Mouse (Mus musculus) thymus, postnatal 36 days (tissue): ENCODE data around the gene Syn3.

Source experiments
- DNase-seq, 2 experiments: peaks; one replicate each; pipeline ENCODE4 v3.0.0; 2022; ENCODE audit warnings: mixed read lengths in 2 of 2

Gene Syn3

DNA sequence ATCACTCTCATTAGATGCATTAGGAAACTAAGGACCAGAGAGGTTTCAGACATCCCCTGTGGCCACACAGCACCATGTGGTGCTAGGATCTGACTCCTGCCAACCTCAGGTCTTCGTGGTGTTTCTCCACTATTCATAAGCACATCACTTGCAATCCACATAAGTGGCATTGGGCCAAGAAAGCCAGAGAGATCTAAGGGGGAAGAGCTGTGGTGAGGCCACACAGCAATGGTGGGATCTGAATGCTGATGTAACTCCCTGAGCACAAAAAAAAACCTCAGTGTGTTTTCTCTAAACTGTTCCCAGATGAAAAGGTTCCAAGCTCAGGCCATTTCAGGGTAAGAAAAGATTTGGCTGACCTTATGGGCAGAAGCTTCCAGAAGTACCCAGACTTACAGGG is 162.2 kb downstream of the Syn3 start:
- DNase-seq = no peak

DNA sequence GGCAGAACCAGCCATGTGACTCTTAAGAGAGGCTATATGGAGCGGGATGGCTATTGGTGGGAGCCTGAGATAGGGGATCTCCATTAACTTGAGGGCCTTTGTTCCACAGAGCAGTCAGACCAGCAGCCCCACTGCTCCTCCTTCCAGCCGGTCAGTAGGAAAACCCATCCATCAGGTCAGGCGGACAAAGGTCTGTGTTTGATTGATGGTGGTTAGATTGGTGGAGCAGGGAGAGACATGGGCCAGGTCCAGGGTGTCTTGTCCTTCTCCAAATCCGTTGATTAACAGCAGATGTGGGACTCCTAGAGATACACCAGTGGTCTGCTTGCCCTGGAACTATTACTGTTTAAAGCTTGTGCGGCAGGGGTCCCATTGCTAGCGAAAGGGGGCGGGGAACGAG is 164.1 kb downstream of the Syn3 start:
- DNase-seq = no peak

DNA sequence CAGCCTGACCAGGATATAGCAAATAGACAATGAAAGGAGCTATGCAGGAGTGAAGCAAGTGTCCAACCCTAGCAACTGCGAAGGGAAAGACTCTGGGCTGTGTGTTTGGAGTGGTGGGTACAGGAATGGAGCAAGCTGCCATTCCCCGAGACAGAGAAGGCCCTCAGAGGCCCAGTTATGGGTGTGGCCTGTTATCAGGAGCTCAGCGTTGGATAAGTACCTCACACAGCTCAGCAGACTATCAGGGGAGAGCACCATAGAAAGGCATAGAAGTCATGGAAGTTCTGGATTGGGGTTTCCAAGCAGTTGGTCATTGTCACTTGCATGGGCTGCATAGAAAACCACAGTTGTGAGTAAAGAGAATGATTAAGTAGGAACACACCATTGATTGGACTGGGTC is 165.8 kb downstream of the Syn3 start:
- no peak for DNase-seq

DNA sequence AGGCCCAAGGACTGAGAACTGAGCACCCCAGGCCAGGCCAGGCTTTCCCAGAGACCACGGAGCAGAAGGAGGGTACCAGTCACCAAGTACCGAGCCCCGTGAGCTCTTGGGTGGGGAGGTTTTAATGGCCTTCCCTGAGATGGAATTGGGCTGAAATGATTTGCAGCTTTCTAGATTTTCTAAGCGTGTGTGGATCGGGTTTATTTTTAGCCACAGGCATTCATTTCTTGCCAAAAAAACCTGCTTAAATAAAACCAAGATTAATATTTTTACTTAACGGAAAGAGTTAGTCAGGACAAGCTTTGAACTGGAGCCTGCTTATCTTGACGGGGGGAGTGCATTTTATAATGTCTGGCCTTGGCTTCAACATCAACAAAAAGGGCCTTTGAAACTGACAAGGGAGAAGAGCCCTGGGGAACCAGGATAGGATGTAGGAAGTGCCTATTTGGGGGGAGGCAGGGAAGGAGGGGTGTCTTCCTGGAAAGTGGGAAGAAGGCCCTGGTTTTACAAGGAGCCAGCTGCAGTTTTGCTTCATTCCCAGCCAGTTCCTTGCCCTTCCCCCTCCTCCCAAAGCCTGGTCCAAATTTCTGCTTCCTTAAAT is 166.9 kb downstream of the Syn3 start:
- no peak for DNase-seq

DNA sequence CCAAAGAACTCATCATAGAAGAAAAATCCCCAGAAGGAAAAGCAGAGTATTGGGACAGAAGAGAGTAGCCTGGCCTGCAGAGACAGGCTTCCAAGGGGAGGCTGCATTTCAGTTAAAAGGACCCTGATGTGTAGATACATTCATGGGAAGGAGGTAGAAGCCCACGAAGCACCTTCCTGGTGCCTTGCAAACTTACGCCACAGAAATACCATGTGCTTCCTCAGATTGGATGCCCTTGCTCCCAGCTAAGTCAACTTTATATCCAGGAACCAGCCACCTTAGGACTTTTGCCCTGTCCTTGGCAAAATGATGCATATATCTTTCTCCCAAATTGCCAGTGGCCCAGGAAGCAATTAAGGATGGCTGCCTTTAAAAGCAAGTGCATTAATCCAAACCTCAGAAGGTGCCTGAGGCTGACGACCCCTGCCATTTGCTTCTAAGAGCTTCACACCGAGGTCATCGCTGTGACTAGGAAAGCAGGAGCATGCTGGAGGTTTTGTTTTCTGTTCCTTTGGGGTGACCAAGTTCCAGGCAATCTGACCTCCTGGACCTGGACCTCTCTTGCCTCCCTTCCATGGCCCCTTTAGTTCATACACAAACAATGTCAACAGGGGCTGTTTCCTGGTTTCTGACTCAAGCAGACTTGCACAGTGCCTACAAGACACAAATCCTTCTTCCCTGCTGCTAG is 167.6 kb downstream of the Syn3 start:
- DNase-seq = no peak

DNA sequence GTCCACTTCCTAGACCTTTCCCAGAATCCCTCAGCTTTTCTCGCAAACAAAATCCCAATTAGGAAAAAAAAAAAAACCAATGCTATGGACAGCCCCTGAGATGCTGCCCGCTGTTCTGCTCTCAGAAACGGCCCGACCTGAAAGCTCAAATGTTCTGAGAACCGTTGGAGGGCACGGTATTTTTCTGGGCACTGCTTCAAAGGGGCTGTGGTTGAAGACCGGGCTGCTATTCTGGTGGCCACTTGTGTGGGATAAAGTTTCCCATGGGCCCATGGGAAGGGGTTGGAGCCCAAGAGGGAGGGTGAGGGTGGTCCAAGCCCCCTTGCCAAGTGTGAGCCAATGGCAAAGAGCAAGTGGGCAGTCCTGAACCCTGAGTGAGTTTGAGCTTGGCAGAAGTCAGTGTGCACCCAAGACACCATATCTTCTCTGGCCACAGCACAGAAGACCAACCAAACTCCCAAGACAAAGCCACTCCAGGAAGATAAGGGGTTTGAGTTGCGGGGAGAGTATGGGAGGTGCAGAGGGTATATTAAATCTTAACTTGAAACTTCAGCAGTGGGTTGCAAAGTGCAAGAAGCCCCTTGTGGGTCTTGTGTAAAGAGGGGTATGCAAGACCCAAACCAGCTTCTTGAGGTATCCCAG is 169.3 kb downstream of the Syn3 start:
- DNase-seq = no peak

DNA sequence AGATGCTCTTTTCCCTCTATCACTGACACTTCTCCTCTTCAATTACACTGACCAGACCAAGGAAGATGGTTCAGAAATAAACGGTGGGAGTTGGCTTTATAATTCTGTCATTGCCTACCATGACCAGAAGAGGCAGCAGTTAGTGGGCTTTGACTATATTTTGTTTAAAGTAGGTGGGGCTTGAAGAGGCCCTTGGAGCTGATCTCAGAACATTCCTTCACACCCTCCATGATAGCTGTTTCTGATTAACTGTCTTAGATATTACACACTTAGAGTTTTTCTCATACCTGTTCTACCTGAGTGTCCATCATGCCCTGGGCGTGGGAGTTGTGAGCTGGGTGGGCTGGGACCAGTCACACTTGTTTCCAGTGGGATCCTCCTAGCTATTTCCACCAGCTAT is 170.0 kb downstream of the Syn3 start:
- DNase-seq = no peak

DNA sequence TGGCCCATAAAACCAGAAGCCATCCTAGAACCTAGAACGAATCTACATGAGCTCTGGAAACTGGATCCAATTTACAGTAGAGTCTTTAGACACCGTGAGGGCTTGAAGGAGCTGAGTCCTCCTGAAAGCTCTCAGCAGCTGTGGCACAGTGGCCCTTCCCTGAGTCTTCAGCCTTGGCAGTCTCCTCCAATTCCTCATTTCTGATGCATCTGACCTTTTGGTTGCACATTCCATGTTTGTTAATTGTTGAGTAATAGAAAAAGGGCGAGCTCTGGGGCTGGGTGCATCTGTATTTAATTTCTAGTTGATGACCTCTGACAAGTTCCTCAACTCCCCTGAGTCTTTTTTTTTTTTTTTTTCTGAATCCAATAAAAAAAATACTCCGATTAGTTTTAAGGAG is 170.6 kb downstream of the Syn3 start:
- DNase-seq = no peak

DNA sequence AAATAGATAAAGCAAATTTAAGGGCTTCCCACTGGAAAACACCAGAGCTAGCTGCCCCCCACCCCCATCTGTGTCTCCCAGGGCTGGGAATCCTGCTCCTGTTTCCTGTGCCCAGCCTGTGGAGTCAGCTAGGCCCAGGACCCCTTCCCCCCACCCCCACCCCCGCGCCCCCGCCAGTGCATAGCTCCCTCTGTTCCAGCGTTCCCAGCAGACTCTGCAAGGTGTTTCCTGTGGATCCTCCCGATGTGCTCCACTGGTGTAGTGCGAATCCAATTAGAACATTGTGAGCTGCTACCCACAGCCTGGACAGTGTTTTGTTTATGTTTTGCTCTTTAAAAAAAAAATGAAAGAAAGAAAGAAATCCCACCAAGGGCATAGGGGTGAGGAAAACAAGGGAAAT is 173.4 kb downstream of the Syn3 start:
- no peak for DNase-seq

DNA sequence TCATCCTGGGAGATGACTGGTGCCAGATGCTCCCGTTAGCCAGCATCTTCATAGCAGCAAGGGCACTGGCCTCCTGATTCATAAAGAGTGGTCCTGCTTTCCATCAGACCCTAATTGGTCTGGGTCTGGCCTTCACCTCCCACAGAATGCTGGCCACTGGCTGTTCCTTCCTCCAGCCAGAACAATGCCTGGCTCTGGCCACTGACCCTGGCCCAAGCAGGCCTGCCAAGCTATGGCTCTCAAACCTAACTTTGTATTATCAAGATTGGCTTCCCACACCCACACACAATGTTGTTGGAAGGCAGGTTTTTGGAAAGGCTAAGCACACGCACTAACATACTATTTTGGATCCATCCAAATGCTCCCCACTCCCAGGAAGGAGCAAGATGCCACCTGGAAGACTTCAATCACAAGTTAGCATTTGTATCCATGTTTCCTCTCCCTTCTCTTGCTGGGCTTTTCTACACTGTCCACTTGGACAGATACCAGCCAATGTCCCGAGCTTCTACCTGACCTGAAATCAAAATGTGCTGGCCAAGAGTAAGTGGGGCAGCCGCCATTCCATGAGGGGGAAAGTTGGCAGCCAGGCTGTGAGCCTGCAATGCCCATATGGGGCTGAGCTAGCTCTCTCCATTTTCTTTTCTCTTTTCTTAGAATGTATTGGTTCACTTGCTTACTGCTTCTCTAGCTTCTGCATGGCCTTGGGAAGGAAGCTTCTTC is 175.3 kb downstream of the Syn3 start:
- DNase-seq = no peak

DNA sequence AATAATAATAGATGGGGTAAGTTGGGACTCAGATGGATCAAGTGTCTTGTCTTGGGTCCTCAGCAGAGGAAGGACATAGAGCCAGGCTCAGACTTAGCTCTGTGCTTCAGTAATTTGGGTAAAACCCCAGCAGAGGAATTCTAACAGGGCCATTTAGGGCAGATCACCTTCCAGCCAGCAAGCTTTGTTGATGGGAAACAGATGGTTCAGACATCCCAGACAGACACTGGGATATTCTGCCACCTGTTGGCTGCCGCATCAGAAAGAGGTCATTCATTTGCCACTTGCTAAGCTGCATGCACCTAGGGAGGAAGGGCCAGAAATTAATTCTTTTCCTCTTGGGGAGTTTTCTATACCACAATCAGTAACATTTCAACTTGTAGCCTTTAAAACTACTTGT is 176.7 kb downstream of the Syn3 start:
- no peak for DNase-seq

DNA sequence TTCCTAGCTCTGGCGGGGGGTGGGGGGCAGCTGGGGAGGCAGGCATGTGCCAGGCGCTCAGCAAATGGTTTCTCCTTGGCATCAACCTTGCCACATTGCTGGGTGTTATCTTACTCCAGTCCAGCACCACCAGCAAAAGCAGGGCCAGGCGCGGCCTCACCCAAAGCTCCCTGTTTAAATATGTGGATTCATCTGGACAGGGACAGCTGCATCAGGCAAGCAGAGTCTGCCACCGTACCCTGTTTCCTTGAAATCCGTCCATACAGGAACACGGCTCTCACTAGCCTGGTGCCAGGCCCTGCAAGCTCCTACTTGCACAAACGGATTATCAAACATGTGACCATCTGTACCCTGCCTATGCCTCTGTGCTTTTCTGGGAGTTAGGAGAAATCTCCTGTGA is 177.5 kb downstream of the Syn3 start:
- DNase-seq = no peak

DNA sequence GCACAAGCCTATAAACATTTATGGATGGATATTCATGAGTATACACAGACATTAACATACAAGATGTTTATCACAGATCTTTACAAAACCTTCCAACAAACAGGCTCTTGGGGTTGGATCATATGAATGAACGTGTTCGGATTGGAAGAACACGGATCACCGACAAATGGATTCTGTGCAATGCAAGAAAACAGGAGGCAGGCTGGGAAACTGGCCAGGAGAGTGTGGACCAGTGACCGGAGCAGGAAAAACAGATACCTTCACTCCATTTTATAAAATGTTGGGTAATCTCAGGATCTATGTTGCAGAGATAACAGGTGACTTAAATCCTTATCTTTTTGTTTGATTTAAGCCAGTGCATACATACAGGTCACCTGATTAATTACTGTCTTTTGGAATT is 178.5 kb downstream of the Syn3 start:
- DNase-seq = no peak

DNA sequence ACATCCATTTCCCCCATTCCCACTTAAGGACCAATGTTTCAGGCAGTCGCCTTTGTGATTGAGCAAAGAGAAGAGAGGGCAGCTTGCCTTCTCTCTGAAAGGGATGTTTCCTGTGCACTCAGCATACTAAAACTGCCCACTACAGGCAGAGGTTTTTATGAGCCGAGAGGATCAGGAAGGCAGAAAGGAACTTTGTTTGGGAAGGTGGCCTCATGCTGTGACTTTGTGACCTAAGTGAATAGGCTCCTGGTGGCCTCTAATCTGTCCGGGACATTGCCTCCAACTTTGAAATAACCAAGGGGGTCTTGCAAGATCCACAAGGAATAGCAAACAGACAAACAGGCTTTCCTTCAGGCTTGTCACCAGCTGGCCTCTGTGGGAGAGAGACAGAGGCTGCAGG is 179.2 kb downstream of the Syn3 start:
- no peak for DNase-seq

DNA sequence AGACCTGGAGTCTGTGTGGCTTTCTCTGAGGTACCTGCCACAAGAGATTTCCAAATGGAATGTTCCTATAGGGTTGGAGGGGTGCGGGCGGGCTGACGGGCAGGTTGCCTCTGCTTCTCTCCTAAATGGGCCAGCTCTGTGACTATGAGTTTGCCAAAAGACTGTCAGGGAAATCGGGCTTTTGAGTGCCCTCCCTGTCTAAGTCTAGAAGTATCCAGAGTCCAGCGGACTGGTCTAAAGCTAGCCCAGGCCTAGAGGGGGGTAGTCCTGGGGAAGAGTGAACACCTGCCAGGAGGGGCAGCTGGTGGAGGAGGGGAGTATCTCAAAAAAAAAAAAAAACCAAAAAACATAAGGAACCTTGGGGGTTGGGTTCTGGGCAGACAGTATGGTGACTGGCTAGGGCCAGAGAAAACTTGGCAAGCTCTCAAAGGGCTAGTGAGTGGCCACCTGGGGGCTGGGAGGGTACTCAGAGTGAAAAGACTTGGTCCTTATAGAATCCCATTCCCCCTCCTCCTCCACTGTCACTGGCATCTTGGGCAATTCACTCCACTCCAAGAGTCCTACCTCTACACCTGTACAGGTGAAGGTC is 180.1 kb downstream of the Syn3 start:
- no peak for DNase-seq

DNA sequence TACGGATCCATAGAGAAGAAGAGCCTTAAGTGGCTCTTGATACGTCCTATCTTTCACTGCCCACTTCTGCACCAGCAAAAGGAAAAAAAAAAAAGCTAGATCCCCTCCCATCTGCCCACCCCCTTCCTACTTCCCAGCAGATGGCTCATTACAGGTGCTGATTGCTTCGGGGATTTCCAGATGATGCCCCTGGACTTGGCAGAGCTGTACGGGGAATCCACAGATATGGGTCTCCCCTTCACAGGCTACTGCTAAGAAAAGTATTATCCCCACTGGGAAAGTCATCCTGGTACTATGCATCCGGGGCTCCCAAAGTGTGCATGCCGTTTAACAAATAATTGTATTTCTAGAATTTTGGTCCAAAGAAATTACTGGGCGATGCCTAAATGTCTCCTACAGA is 181.1 kb downstream of the Syn3 start:
- no peak for DNase-seq

DNA sequence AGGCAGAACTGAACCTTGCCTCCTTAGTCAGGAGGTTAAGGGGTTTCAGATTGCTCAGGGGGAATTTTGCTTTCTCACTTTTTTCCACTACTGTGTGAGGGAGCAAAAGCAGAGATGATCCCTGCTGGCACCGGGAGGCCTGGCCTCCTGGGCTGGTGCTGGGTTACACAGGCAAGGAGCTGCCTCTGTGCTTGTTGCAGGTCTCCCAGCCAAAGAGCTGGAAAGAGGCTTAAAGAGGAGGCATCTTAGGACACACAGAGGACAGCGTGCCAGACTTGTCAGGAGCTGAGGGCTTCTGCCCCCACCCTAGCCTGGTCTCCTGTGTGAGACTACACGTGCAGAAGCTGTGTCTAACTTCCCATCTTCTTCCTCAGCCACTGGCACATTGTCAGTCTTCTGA is 183.2 kb downstream of the Syn3 start:
- DNase-seq = no peak

DNA sequence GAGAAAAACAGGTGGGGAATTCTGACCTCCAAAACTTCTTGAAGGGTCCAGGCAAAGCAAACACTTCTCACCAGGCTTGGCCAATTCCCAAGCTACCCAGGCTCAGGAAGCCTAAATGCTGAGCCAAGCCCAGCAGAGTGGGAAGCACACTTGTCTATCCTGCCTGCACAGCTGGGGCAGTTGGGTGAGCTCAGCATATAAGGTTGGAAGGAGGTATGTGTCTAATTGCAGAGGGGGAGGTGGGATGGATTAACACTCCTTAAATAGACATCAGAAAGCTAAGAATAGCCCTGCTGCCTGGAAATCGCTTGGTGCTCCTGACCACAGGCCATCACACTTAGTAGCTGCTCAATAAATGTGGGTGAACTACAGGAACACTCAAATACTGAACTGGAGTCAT is 185.2 kb downstream of the Syn3 start:
- DNase-seq = no peak

DNA sequence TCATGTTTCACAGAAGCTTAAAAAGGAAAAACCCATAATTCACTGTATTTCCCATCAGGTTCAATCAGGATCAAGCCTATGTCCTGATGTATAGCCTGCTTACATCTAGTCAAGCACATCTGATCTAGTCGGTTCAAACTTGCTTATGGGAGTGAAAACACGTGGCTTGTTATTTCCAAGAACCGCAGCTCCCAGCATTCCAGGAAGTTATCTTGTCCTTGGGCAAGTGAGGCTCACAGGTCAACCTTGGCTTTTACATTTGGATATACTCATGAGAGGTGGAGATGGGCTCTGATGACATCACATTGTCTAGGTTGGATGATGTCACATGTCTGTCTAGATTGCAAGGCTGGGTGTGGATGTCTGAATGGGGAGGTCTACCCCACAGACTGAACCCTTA is 185.7 kb downstream of the Syn3 start:
- no peak for DNase-seq

DNA sequence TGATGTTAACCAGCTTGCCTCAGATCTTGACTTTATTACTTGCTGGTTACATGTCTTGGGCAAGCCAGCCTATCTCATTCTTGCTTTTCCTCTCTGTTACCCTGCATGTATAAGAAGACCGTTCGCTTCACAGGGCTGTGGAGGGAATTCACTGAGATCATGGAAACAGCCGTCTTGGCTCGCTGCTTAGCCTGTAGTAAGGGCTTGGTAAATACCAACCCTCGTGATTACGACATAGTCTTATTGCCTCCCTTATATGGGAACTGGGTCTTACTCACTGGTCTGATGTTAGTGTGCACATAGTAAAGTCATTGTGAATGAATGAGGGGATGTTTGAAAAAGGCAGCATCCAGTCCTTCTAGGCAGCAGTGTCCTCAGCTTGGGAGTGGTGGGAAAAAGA is 188.2 kb downstream of the Syn3 start:
- no peak for DNase-seq

DNA sequence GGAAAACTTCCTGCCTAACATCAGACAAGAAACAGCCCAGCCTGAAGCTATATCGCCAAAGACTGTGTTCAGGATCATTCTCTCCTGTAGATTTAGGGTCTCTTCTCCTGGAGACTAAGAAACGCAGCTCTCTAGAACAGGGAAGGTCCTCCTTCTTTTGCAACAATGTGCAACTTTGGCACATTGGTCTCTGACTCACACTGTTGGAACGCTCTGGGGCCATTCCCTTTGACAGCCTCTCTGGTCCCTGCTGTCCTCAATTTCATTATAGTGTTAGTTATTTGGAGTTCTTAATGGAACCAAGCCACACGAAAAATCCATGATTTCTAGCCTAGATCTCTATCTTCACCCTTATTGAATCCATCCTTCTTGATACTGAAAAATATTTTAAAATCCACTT is 191.5 kb downstream of the Syn3 start:
- DNase-seq = no peak

DNA sequence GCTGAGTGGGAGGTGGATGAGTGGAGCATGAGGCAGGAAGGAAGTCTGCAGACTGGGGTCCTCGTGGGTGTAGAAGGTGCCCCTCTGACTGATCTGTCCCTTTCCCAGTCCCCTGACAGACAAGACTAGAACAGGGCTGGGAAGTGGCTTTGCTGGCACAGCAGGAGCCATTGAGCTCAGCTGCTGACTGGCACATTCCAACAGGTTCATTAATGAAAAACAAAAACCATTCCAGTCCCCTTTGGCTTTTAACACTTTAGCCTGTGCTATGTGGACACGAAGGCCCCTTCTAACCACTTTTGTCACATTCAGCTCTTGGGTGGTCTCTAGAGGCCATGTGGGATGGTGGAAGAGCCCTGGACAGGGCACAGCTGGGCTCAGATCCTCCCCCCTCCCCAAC is 194.1 kb downstream of the Syn3 start:
- DNase-seq = no peak

DNA sequence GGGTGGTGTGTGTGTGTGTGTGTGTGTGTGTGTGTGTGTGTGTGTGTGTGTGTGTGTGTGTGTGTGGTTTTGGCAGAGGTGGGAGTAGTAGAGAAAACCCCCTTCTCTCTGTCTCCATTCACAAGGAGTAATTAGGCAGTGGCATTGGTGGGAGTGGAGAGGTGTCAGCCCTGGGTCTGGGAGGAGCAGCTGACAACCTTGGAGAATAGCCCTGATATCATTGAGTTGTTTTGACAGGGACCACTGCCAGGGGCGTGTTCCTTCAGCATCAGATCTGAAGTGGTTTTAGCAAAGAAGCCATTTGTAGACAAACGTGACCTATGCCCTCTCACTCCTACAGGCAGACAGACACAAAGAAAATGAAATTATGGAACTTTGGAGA is 195.2 kb downstream of the Syn3 start:
- no peak for DNase-seq
